Mouse (Mus musculus): ENCODE measurements around the gene Trip10. TPM values are rescaled to one million over a fixed set of nuclear protein-coding genes. Genes with fewer than 3 reads are reported as not detected.

Trip10 gene
- total RNA-seq, 2 experiments from 2014 or later: 72.3 to 77.5 TPM

GRCm38 (mm10) chr17:57280411-57280810, 31.2 kb downstream of the Trip10 start:
- intact Hi-C loops (cut with DNase I): no loop called here

GRCm38 (mm10) chr17:57283906-57284305, 34.7 kb downstream of the Trip10 start:
- intact Hi-C loops (cut with DNase I): no loop called here

More at GRCm38 (mm10) chr17:57280411-57280810, 31.2 kb downstream of the Trip10 start:
- DNase-seq: no peak

GRCm38 (mm10) chr17:57285077-57285476, 35.8 kb downstream of the Trip10 start:
- DNase-seq: no peak

More at GRCm38 (mm10) chr17:57283906-57284305, 34.7 kb downstream of the Trip10 start:
- DNase-seq: no peak

GRCm38 (mm10) chr17:57286718-57287355, 37.6 kb downstream of the Trip10 start:
- no peak for DNase-seq
- intact Hi-C loops (cut with DNase I): no loop called here

More at GRCm38 (mm10) chr17:57285077-57285476, 35.8 kb downstream of the Trip10 start:
- intact Hi-C loops (cut with DNase I): no loop called here

- no peak for DNase-seq
- intact Hi-C loops (cut with DNase I): no loop called here
These were observed 40.0 kb downstream of the Trip10 start for GRCm38 (mm10) chr17:57289252-57289651.

- DNase-seq: no peak
- intact Hi-C loops (cut with DNase I): no loop called here
These were observed 40.9 kb downstream of the Trip10 start for GRCm38 (mm10) chr17:57290001-57290670.

GRCm38 (mm10) chr17:57290671-57291055, 41.4 kb downstream of the Trip10 start:
- intact Hi-C loops (cut with DNase I): no loop called here
- no peak for DNase-seq

GRCm38 (mm10) chr17:57292302-57292701, 43.0 kb downstream of the Trip10 start:
- intact Hi-C loops (cut with DNase I): no loop called here
- DNase-seq: no peak

- DNase-seq: no peak
- intact Hi-C loops (cut with DNase I): no loop called here
These were observed 43.7 kb downstream of the Trip10 start for GRCm38 (mm10) chr17:57292968-57293367.

GRCm38 (mm10) chr17:57295935-57296334, 46.7 kb downstream of the Trip10 start:
- no peak for DNase-seq
- intact Hi-C loops (cut with DNase I): no loop called here

- intact Hi-C loops (cut with DNase I): no loop called here
- DNase-seq: no peak
These were observed 47.8 kb downstream of the Trip10 start for GRCm38 (mm10) chr17:57297040-57297439.

- DNase-seq: no peak
- intact Hi-C loops (cut with DNase I): no loop called here
These were observed 56.3 kb downstream of the Trip10 start for GRCm38 (mm10) chr17:57305593-57305992.

GRCm38 (mm10) chr17:57307074-57307473, 57.8 kb downstream of the Trip10 start:
- no peak for DNase-seq
- intact Hi-C loops (cut with DNase I): no loop called here

GRCm38 (mm10) chr17:57311801-57312200, 62.5 kb downstream of the Trip10 start:
- intact Hi-C loops (cut with DNase I): no loop called here
- DNase-seq: no peak

Small RNA genes lying within 50 kb of the gene (microRNA-seq; reads per million reads assigned to microRNA genes)
- 0 reads per million in 2 experiments for gene Mir6978

Other genes starting within 250 kb of the Trip10 start
- gene Pspn, start 249.4 kb upstream of the Trip10 start, total RNA-seq (2021): not detected
- 10 to 100 TPM; 22.0 to 23.6 TPM for gene Gtf2f1, start 238.2 kb upstream of the Trip10 start, total RNA-seq (2021)
- gene Gm17949, start 238.0 kb upstream of the Trip10 start, total RNA-seq (2021): not detected
- 10 to 100 TPM; 54.7 to 56.7 TPM for gene Khsrp, start 217.9 kb upstream of the Trip10 start, total RNA-seq (2021)
- not detected for gene Slc25a41, start 207.8 kb upstream of the Trip10 start, total RNA-seq (2021)
- under 1 TPM; 0.22 to 0.29 TPM for gene Crb3, start 190.3 kb upstream of the Trip10 start, total RNA-seq (2021)
- gene Slc25a23, start 189.6 kb upstream of the Trip10 start, total RNA-seq (2021): 10 to 100 TPM; 69.3 to 73.8 TPM
- gene Dennd1c, start 170.9 kb upstream of the Trip10 start, total RNA-seq (2021): 1 to 10 TPM; 2.0 TPM
- 1 to 10 TPM; 3.3 to 3.9 TPM for gene Tubb4a, start 161.7 kb upstream of the Trip10 start, total RNA-seq (2021)
- under 1 TPM; 0.36 to 0.44 TPM for gene Tnfsf9, start 144.1 kb upstream of the Trip10 start, total RNA-seq (2021)
- gene Cd70, start 99.7 kb upstream of the Trip10 start, total RNA-seq (2021): not detected
- under 1 TPM in 1 of 2 experiments, not detected in 1; 0.22 TPM for gene Tnfsf14, start 55.3 kb upstream of the Trip10 start, total RNA-seq (2021)
- gene C3, start 21.3 kb upstream of the Trip10 start, total RNA-seq (2021): 10 to 100 TPM; 47.9 to 65.0 TPM
- gene Gpr108, start 1.0 kb upstream of the Trip10 start, total RNA-seq (2021): 10 to 100 TPM; 25.9 to 26.8 TPM
- gene Vav1, start 29.6 kb downstream of the Trip10 start, total RNA-seq (2021): 1 to 10 TPM; 2.2 to 5.5 TPM
- 1 to 10 TPM; 8.2 to 8.3 TPM for gene Adgre1, start 109.2 kb downstream of the Trip10 start, total RNA-seq (2021)